Mouse (Mus musculus) frontal cortex, adult (tissue): ENCODE measurements around the gene Mob3c.

Experiments used
- ATAC-seq: cut with Nextera tagmentation; 2 replicates; pipeline ENCODE4 v1.9.2; 2017; ENCODE audit warnings: mild to moderate bottlenecking, moderate library complexity, mixed read lengths; ENCODE audit not compliant: low TSS enrichment

Gene Mob3c

GRCm38 (mm10) chr4:115878828-115879227 is 50.9 kb downstream of the Mob3c start:
- no peak for ATAC-seq

DNA sequence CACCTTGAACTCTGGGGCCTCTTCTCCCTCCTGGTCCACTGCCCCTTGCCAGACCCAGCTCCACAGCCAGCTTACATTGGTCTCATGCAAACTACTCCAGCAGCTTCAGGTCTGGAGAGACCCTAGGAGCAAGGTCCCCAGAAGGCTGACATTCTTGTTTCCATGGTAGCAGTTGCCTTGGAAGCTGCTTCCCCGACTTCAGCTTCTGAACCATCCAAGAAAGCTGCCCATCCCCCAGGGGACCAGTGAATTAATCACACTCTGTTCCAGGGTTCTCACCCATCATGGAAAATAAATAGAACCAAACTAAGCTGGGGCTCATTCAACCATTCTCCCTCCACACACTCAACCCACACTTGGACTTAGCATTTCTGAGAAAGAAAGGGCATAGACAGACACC is 53.3 kb downstream of the Mob3c start:
- no peak for ATAC-seq

- no peak for ATAC-seq
Measured at GRCm38 (mm10) chr4:115882195-115882594, 54.3 kb downstream of the Mob3c start.

GRCm38 (mm10) chr4:115884022-115884421 is 56.1 kb downstream of the Mob3c start, which contains the start of gene Kncn:
Kncn (plus strand) TSS chr4:115884400.
- ATAC-seq = no peak
